Mouse (Mus musculus): ENCODE measurements around the gene Phactr2.

- TF ChIP-seq CTCF (conservative IDR thresholded peaks at IDR 0.05; ENCODE audit: insufficient read depth, insufficient read length, low read depth, low read length), result no peak
- TF ChIP-seq POLR2A (IDR thresholded peaks at IDR 0.05; ENCODE audit: low read depth, low read length), result no peak
These were observed 200.5 kb downstream of the Phactr2 start for GRCm38 (mm10) chr10:13273756-13274155.

All from kidney, adult 2 months (tissue).